ENCODE assay signal across 7 mouse cellular contexts in the genomic region with DNA sequence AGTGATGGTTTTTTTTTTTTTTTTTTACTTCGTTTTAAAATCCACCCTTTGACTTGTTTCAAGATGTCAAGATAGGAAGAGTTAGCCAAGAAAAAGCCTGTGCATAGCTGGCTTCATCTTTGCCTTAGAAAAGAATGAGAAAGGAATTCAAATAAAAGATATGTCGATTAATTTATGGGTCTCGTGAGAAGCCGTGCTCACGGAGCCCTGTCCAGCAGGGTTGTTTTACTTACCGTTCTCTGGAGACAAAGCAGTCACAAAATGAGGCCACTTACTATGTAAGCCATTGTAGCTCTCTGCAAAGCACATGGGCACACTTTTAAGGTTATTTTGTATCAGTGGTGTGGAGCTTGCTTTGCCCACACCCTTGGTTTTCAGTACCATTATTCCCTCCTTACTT.
A peak's percentile ranks its signal among the peaks of the same experiment; 100 is the strongest.
DNase-seq lines count a peak whose midpoint lies in the region; ATAC-seq and TF ChIP-seq lines count a peak whose summit lies in the region.

No protein-coding gene starts in this region.

- no peaks in the 10 kb centered on the region for H3K36me3 ChIP-seq in kidney, postnatal 0 days (ENCODE audit: insufficient read depth, low read length)
- no peaks in the 10 kb centered on the region for H3K36me3 ChIP-seq in forebrain, embryonic 13.5 days (ENCODE audit: poor library complexity, severe bottlenecking)
- H3K36me3 ChIP-seq in hindbrain, embryonic 13.5 days: no peaks in the 10 kb centered on the region
- no peaks in the 10 kb centered on the region for H3K36me3 ChIP-seq in midbrain, postnatal 0 days (ENCODE audit: insufficient read depth, low read length)

- no peaks in the 10 kb centered on the region for H3K9me3 ChIP-seq in kidney, postnatal 0 days (replicated peaks; ENCODE audit: low read length)
- H3K9me3 ChIP-seq in forebrain, embryonic 13.5 days (replicated peaks): no peaks in the 10 kb centered on the region
- H3K9me3 ChIP-seq in hindbrain, embryonic 13.5 days: no peaks in the 10 kb centered on the region
- no peaks in the 10 kb centered on the region for H3K9me3 ChIP-seq in midbrain, postnatal 0 days (ENCODE audit: low read length)

- 22% methylated on average over 6 of the region's 6 CpGs for WGBS in kidney, postnatal 0 days
- WGBS in forebrain, embryonic 13.5 days: 34% methylated on average over 6 of the region's 6 CpGs
- WGBS in hindbrain, embryonic 13.5 days: 48% methylated on average over 6 of the region's 6 CpGs
- WGBS in midbrain, postnatal 0 days: 32% methylated on average over 6 of the region's 6 CpGs

- no peaks in the 10 kb centered on the region for H3K27me3 ChIP-seq in kidney, postnatal 0 days (ENCODE audit: insufficient read depth, low read length)
- no peaks in the 10 kb centered on the region for H3K27me3 ChIP-seq in forebrain, embryonic 13.5 days
- no peaks in the 10 kb centered on the region for H3K27me3 ChIP-seq in hindbrain, embryonic 13.5 days
- no peaks in the 10 kb centered on the region for H3K27me3 ChIP-seq in midbrain, postnatal 0 days (ENCODE audit: insufficient read depth, low read length)

- H3K4me2 ChIP-seq in kidney, postnatal 0 days (ENCODE audit: low read length): no peak overlapping the region
- no peak overlapping the region for H3K4me2 ChIP-seq in forebrain, embryonic 13.5 days
- no peak overlapping the region for H3K4me2 ChIP-seq in hindbrain, embryonic 13.5 days
- H3K4me2 ChIP-seq in midbrain, postnatal 0 days (ENCODE audit: low read depth, low read length, poor library complexity, severe bottlenecking): no peak overlapping the region

- no peak for TF ChIP-seq CTCF in kidney, postnatal 0 days (IDR thresholded peaks at IDR 0.05; ENCODE audit: low read depth)
- TF ChIP-seq CTCF in midbrain, postnatal 0 days (IDR thresholded peaks at IDR 0.05): no peak

- DNase-seq in kidney, postnatal 0 days (ENCODE audit: low spot score): peak; percentile 55
- no peak for DNase-seq in kidney, adult 18-20 months
- no peak for DNase-seq in midbrain, postnatal 0 days (ENCODE audit: low spot score)
- no peak for DNase-seq in right cerebral cortex, postnatal 36 days (ENCODE audit: low spot score in 2 of 2)
- no peak for DNase-seq in cerebellum, adult 9-10 months

- H3K9ac ChIP-seq in kidney, postnatal 0 days (ENCODE audit: low read depth, low read length): no peak overlapping the region
- H3K9ac ChIP-seq in forebrain, embryonic 13.5 days: no peak overlapping the region
- 0 out of 2 replicates have a peak overlapping the region, but pooled peaks have one; percentile 30 for H3K9ac ChIP-seq in hindbrain, embryonic 13.5 days
- H3K9ac ChIP-seq in midbrain, postnatal 0 days (replicated peaks; ENCODE audit: low read length, poor library complexity, severe bottlenecking): peak overlapping the region; percentile 24; the same call in 1 of the 2 replicates

- no peak for ATAC-seq in kidney, postnatal 0 days (replicated peaks; ENCODE audit: low FRiP score, low read depth)
- no peak for ATAC-seq in forebrain, embryonic 13.5 days
- no peak for ATAC-seq in hindbrain, embryonic 13.5 days (ENCODE audit: low FRiP score)
- ATAC-seq in midbrain, postnatal 0 days (ENCODE audit: low FRiP score): no peak

- no peak overlapping the region for H3K4me3 ChIP-seq in kidney, postnatal 0 days (replicated peaks; ENCODE audit: low read depth, low read length)
- H3K4me3 ChIP-seq in forebrain, embryonic 13.5 days: no peak overlapping the region
- no peak overlapping the region for H3K4me3 ChIP-seq in hindbrain, embryonic 13.5 days
- no peak overlapping the region for H3K4me3 ChIP-seq in midbrain, postnatal 0 days (ENCODE audit: low read depth, low read length)

- H3K27ac ChIP-seq in kidney, postnatal 0 days: no peak overlapping the region
- peak overlapping the region; percentile 57; the same call in 1 of the 2 replicates for H3K27ac ChIP-seq in forebrain, embryonic 13.5 days
- peak overlapping the region; percentile 83 for H3K27ac ChIP-seq in hindbrain, embryonic 13.5 days
- peak overlapping the region; percentile 44; the same call in 1 of the 2 replicates for H3K27ac ChIP-seq in midbrain, postnatal 0 days (ENCODE audit: low read depth, low read length)

- H3K4me1 ChIP-seq in kidney, postnatal 0 days (replicated peaks; ENCODE audit: insufficient read depth, low read length): peaks cover 8% of the 10 kb centered on the region
- H3K4me1 ChIP-seq in forebrain, embryonic 13.5 days: peaks cover 48% of the 10 kb centered on the region
- peaks cover 61% of the 10 kb centered on the region for H3K4me1 ChIP-seq in hindbrain, embryonic 13.5 days (replicated peaks)
- H3K4me1 ChIP-seq in midbrain, postnatal 0 days (ENCODE audit: insufficient read depth, low read length): peaks cover 6% of the 10 kb centered on the region

Comparison
In these comparisons a context has a peak if more than half of its experiments do, and no peak if none do; other contexts are left out.
1. H3K9ac ChIP-seq: peak in hindbrain, embryonic 13.5 days (single experiment) and midbrain, postnatal 0 days (single experiment); none in kidney, postnatal 0 days (single experiment) and forebrain, embryonic 13.5 days (single experiment).